Mouse (Mus musculus) adrenal gland, adult 2 months (tissue): ENCODE results near the gene Coro1c. TPM values are rescaled to one million over a fixed set of nuclear protein-coding genes. Genes with fewer than 3 reads are reported as not detected.

Source experiments
- DNase-seq: peaks from one replicate; pipeline ENCODE4 v3.0.0; 2021
- polyA plus RNA-seq: library from polyadenylated mRNA; depleted of rRNA; stranded (reverse); fragments of >200 nt; gene quantifications from 2 replicates; pipeline ENCODE4 v1.2.3, GENCODE M21; 2012
- total RNA-seq, 2 experiments: library from RNA; stranded (reverse); gene quantifications; 2 replicates each; pipeline ENCODE4 v1.2.3; 2021

Coro1c gene
- total and polyA plus RNA-seq, 3 experiments: 31.3 to 75.5 (median 43.3) TPM

- peak; percentile 28 for DNase-seq
Observed at GRCm38 (mm10) chr5:113855696-113856095, 52.9 kb downstream of the Coro1c start.

- DNase-seq: no peak
Observed at GRCm38 (mm10) chr5:113855117-113855516, 53.4 kb downstream of the Coro1c start.

DNA sequence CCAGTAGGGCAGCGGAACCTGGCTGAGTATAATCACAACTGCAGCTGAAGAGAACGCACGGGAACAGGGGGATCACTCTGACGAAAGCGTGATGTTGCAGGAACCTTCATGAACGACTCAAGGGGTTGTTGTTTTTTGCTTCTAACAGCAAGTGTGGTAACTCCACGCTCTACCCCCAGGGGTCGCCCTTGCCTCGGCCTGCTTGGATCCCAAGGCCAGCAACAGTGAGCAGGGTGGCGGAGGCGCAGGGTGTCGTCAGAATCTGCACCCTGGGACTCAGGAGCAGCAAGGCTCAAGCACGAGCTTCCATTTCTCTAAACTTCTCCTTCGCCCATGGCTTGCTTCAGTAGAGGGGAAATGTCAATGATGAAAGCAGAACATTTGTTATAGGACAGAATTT, 54.1 kb downstream of the Coro1c start:
- peak; percentile 88 for DNase-seq

DNA sequence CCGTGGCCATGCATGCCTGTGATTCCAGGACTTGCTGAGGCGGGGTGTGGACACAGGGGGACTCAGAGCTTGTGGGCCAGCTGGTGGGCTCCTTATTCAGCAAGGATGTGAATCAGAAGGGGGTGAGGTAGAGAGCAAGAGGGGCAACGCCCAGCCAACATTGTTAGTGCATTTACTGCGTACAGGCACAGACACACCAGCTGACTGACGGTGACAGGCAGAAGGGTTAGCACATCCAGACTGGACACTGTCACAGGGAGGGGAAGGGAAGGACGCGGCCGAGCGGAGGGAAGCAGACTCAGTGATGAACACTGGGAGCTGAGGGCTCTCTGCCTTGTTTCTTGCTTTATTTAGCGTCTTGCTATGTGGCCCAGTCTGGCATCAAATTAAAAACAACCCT, 55.0 kb downstream of the Coro1c start:
- DNase-seq: no peak

DNA sequence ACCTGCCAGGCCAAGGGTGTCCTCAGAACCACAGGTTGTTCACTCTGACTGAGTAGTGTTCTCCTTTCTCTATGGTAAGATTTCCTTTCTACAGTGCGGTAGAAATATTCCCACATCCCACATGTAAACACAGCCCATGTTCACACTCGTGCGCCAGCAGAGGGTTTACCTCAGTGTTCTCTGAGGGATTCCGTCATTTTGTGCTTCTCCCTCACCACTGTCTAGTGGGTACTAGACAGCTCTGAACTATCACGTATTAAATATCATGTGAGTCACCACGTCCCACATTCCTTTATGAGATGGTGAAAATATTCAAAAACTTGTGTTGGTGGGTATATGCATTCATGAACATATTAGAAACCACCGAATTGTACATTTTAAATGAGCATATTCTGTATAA, 56.1 kb downstream of the Coro1c start:
- DNase-seq: no peak

DNA sequence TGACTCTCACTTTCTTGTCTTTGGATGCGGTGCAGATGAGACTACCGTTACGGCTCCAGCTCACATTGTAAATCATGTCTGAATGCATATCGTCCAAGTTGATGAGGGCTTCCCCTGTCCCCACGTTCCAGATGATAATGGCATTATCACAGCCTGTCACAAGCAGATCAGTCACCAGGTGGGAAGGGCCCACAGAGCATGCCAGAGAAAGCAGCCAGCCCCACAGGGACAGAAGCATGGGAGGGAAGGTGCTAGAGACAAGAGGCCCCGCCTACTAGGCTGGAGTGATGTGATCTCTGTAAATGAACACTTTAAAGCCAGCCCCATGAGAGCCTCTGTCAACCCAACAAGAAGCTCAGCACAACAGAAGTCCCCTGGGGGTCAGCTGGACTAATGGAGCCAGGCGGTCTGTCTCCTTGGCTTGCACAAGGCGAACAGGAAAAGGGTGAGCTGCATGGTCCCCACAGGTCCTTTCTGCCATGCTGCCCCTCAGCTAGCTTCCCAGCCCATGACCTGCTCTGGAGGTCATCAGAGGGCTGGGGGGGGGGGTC, 57.8 kb downstream of the Coro1c start:
- no peak for DNase-seq

DNA sequence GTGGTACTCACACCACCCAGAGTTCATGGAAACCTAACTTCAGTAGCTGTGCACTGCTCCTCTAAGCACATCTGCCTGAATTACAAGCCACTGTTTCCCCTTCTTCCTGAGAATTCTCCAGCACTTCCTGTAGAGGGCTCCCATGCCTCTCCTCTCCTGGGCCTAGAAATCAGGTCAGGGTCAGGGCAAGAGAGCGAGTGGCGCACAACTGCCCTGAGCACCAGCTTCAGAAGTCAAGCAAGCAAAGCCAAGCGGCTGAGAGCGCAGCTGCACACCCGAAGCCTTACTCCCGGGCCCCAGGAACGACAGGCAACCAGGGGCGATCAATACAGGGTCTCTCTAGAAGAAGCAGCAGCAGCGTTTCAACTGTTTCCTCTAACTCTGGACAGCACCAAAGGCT, 60.9 kb downstream of the Coro1c start:
- peak; percentile 75 for DNase-seq

- DNase-seq: no peak
Observed at GRCm38 (mm10) chr5:113846656-113847055, 61.9 kb downstream of the Coro1c start.

DNA sequence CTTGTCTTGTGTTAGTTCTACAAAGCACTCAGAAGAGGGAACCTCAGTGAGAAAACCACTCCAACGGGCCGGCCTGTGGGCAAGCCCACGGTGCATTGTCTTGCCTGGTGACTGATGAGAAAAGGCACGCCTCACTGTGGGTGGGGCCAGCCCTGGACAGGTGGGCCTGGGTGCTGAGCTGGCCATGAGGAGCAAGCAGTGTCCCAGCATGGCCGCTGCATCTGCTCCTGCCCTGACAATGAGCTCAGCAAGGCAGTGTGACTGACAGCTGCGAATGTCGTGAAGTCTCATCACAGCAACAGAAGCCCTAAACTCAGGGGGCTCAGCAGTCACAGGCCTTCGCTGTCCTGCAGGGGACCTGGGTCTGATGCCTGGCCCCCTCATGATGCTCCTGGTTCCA, 62.9 kb downstream of the Coro1c start:
- no peak for DNase-seq

- peak; percentile 75 for DNase-seq
Observed at GRCm38 (mm10) chr5:113844721-113845120, 63.8 kb downstream of the Coro1c start.

DNA sequence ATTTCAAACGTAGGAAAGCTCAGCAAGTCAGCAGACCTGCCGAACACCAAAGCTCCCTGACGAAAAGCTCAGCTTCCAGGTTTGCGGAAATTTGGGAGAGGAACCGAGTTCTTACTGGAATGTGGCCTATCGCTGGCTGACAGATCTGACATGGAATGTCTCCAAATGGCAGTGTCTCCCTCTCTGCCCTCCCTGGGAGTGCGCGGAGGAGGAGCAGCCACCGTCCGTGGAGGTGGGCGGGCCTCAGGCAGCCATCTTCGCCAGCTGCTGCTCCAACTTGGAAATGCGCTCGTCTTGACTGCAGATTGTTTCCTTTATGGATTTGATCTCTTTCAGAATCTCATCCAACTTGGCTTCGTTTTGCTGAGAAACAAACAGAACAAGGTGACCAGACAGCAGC, 64.5 kb downstream of the Coro1c start:
- no peak for DNase-seq

- DNase-seq: no peak
Observed at GRCm38 (mm10) chr5:113842906-113843305, 65.7 kb downstream of the Coro1c start.

GRCm38 (mm10) chr5:113842244-113842643, 66.3 kb downstream of the Coro1c start:
- no peak for DNase-seq

DNA sequence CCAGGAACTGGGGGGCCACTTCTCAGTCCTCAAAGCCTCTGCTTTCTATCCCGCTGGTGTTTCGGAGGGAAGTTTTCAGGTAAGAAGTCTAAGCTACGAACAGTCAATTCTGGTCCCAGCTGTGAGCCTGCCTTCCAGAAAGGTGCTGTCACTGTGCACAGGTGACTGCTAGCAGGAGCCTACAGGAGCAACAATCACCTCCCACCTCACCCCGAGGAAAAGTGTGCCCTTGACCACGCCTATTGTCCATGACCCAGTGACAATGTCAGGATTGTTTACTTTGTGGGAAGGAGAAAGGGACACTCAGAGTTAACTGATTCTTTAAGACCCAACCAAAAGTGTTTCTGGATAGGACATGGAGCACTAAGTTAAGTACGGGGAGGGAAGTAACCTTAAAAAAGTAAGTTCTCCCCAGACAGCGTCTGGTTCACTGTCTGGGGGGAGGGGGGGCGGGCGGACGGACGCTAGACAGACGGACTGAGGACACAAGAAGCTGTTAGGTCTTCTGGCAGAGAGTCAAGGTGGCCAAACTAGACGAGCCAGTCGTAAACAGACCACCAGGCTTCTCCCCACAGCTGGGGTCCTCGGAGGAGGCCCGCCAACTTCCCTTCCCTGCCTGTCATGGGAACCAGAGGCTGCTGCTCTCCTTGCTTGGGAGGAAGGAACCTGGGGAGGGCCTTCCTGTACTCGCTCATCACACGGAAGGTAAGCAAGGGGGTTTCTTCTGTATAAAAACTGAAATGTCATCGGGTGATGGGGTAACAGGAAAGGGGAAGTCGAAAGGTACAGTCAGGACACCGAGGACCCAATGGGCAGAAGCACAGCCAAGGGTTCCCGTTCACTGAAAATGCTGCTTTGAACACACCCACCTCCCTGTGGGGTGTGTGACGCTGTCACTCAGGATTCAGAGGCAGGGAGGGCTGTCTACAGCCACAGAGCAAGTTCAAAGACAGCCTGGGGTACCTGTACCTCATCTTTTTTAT, 67.0 kb downstream of the Coro1c start:
- DNase-seq: no peak

GRCm38 (mm10) chr5:113840443-113840842, 68.1 kb downstream of the Coro1c start:
- no peak for DNase-seq

DNA sequence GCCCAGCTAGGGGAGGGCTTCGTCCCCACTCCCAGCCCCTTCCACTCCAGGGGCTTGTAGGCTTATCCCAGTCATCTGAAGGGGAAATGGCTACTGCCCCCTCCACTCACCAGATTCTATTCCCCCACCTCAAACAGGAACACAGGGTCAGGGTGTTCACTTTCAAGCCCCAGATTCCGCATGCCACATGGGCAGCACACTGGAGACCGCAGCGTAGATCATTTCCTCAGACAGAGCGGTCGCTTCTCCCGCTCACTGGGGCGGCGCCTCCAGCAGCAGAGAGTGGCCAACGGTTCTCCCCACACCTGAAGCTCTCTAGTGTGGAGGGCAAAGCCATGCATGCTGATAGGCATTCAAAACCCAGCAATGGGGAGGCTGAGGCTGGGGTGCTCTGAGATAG, 71.6 kb downstream of the Coro1c start:
- DNase-seq: no peak

DNA sequence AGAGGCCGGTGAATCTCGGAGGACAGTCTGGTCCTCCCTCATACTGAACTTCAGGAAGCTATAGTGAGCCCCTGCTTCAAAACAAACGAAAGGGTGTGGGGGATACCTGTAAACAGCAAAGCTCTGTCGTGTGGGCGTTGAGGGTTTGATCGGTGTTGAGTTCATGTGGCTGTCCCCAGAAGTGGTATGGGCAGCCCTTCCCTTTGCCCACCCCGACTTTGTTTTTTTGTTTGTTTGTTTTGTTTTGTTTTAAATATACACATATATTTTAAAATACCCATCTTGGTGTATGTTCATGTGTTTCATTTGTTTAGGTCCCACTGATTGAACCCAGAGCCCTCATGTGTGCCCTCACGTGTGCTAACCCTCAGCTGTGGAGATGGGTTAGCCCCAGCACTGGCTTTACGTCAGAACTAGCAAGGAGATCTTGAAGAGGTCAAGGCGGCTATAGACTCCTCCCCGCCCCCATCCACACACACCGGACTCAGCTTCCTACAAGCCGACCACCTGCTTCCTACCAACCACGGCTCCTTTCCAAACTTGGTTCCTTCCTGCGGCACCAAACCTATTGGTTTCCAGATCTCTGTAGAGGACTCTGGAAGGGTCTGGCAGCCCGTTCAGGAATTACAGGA, 75.1 kb downstream of the Coro1c start:
- DNase-seq: no peak

DNA sequence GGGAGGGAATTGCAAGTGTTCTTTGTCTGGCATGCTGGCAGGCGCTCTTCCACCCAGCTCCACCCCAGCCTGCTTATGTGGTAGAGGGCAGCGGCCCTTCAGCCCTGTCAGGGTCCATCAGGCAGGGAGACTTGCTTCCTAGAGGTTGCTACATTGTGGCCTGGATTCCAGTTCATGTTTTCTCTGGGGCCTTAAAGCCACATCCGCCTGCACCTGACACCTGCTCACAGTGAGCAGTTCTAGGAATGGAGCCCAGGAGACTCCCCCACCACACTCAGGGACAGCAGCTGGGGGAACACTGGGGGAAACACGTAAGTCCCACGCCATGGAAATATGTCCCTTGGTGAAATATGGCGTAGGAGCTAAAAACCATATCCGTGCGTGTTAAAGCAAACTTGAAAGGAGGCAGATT, 76.1 kb downstream of the Coro1c start, which contains the start of gene Selplg:
Gene Selplg (minus strand): TSS at position 155 of the 412 bp plus-strand sequence.
- no peak for DNase-seq

DNA sequence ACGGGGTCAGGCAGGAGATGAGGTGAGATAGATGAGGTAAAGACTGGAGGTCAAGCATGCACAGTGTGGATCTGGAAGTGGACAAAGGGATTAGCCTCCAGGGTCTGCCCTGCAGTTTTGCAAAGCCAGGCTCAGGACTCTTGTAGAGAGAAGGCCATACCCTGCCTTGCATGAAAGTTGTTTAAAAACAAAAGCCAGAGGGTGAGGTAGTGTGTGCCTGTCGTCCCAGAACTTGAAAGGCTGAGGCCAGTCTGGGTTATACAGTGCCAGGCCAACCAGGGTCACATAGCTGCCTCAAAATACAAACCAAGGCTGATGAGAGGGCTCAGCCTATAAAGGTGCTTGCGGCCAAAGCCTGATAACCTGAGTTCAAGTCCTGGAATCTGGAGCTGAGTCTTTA, 76.8 kb downstream of the Coro1c start:
- no peak for DNase-seq

- DNase-seq: no peak
Observed at GRCm38 (mm10) chr5:113830796-113831195, 77.8 kb downstream of the Coro1c start.

- no peak for DNase-seq
Observed at GRCm38 (mm10) chr5:113830292-113830643, 78.3 kb downstream of the Coro1c start.

DNA sequence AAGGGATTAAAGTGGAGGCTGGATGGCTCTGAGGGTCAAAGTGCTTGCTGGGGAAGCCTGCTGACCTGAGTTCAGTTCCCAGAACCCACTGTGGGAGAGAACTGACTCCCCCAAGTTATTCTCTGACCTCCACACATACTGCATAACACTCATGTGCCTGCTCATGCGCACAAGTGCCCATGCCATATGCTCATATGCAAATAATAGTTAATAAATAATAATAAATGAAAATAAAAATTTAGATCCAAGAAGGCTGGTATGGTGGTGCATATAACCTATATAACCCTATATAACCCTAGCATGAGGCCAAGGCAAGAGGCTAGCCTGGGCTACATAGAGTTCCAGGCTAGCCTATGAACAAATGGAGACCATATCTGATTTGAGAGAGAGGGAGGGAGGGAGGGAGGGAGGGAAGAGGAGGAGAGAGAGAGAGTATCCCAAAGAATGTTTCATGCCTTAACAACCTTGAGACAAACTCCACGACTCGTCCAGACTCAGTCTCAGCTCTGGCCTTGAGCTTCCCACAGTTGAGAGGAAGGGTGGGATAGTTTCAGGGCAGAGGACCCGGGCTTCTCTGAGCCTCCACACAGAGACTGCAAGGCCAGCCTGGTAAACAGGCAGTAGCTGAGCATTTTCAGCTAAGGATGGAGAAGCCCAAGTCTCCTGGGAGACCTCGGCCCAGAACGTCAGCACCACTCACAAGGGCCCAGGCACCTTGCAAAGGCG, 78.8 kb downstream of the Coro1c start:
- DNase-seq: no peak
